Mouse (Mus musculus) stomach, embryonic 16.5 days (tissue): ENCODE measurements around the gene Chp2. TPM values are rescaled to one million over a fixed set of nuclear protein-coding genes. Genes with fewer than 3 reads are reported as not detected.
A peak's percentile ranks its signal among the peaks of the same experiment; 100 is the strongest.

ENCODE experiments used
- ATAC-seq: fragments of 200-750 bp; cut with Nextera tagmentation; 2 replicates; pipeline ENCODE4 v1.8.0; 2017; ENCODE audit warnings: moderate number of reproducible peaks, moderate TSS enrichment; ENCODE audit not compliant: insufficient read depth, low FRiP score
- H3K27ac ChIP-seq: fragments of 300-500 bp; sonication (generic); 2 replicates; pipeline ENCODE4 v1.5.1; 2014; ENCODE audit warnings: low read length
- H3K27me3 ChIP-seq: fragments of 300-500 bp; sonication (generic); 2 replicates; pipeline ENCODE4 v1.6.1; 2014; ENCODE audit warnings: low read length, control low read depth, mixed read lengths; ENCODE audit not compliant: control insufficient read depth, insufficient read depth
- H3K36me3 ChIP-seq: fragments of 300-500 bp; sonication (generic); 2 replicates; pipeline ENCODE4 v1.6.1; 2014; ENCODE audit warnings: low read length; ENCODE audit not compliant: control insufficient read depth, insufficient read depth
- H3K4me1 ChIP-seq: fragments of 300-500 bp; sonication (generic); 2 replicates; pipeline ENCODE4 v1.6.1; 2014; ENCODE audit warnings: low read length, control low read depth, mixed read lengths; ENCODE audit not compliant: control insufficient read depth, insufficient read depth
- H3K4me2 ChIP-seq: fragments of 300-500 bp; sonication (generic); 2 replicates; pipeline ENCODE4 v1.6.1; 2014; ENCODE audit warnings: low read depth, low read length, mixed read lengths
- H3K4me3 ChIP-seq: fragments of 300-500 bp; sonication (generic); replicated peaks from 2 replicates; pipeline ENCODE4 v1.5.1; 2014; ENCODE audit warnings: mild to moderate bottlenecking, low read length
- H3K9ac ChIP-seq: fragments of 300-500 bp; sonication (generic); 2 replicates; pipeline ENCODE4 v1.6.1; 2014; ENCODE audit warnings: low read length
- H3K9me3 ChIP-seq: fragments of 300-500 bp; sonication (generic); replicated peaks from 2 replicates; pipeline ENCODE4 v1.6.1; 2016; ENCODE audit warnings: low read length, control low read depth; ENCODE audit not compliant: control insufficient read depth
- WGBS: fragments of 180-500 bp; shearing (Covaris S2); extraction: QIAGEN DNeasy Blood & Tissue Kit; methylation state at CpG from one replicate; pipeline ENCODE4 v1.1.7; 2014; 5-methylcytosine and 5-hydroxymethylcytosine counted together
- polyA plus RNA-seq: library from polyadenylated mRNA; unstranded; fragments of >200 nt; fragmentation: Nextera tagmentation; extraction: Ambion mirVana; gene quantifications from 2 replicates; pipeline ENCODE4 v1.2.1, GENCODE M21; 2015

Gene Chp2
- 1.7 and 2.0 TPM in 2 replicates for polyA plus RNA-seq

DNA sequence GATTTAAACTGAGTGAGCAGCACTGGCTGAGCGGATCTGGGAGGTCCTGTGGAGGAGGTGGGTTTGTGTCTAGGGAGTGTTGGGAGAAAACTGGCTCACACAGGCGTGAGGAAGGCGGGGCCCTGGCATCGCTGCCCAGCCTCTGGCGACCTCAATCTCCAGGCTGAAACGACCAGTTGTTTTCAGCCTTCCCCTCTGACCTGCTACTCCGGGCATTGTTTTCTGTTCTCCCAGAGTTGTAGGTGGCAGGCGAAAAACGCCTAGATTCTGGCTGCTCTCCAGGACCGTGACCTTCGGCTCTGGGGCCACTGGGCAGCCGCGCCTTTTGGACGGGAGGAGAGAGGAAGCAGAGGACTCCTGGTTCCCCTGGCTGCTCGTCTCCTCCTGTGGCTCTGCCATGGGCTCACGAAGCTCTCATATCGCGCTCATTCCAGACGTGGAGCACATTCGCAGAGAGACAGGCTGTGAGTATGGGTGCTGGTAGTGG is at the start of gene Chp2:
Gene Chp2 (plus strand): TSS at position 182 of the 487 bp plus-strand sequence.
- Histone ChIP-seq H3K36me3 (no peaks in the 10 kb centered on the region), H3K27ac (no peak within 1 kb of the TSS), H3K4me1 (0 out of 2 replicates have a peak, but pooled peaks cover 5% of the 10 kb centered on the region), H3K9ac (0 out of 2 replicates have a peak within 1 kb of the TSS, but pooled peaks have one; percentile 46), H3K4me2 (peak within 1 kb of the TSS; percentile 44), H3K27me3 (peaks cover 3% of the 10 kb centered on the region; the same call in 1 of the 2 replicates), H3K4me3 (peak within 1 kb of the TSS; percentile 20), H3K9me3 (no peaks in the 10 kb centered on the region)
- WGBS: 17% methylated on average over 20 of the region's 20 CpGs
- peak; percentile 60; the same call in 1 of the 2 replicates for ATAC-seq

DNA sequence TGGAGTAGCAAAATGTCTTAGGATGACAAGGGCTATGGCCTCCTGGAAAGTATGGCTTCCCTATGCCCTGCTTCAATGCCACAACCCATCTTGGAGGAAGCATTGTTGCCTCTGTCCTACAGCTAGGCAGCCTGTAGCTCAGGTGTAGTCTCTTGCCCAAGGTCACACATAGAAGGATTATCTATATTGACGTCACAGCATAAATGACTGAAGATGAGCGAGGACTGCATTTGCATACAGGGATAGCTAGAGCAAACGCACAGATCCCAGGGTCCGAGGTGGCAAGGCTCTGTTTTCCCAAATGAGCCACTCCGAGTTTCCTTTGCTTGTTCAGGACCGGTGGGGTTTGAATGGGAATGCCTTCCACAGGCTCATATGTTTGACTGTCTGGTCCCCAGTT is 48.6 kb upstream of the Chp2 start:
- H3K9ac ChIP-seq: no peak overlapping the region
- H3K4me1 ChIP-seq: no peaks in the 10 kb centered on the region
- H3K27me3 ChIP-seq: no peaks in the 10 kb centered on the region
- H3K36me3 ChIP-seq: peaks cover 27% of the 10 kb centered on the region
- H3K4me2 ChIP-seq: no peak overlapping the region
- ATAC-seq: no peak
- no peak overlapping the region for H3K27ac ChIP-seq
- 83% methylated on average over 6 of the region's 6 CpGs for WGBS
- no peaks in the 10 kb centered on the region for H3K9me3 ChIP-seq
- no peak overlapping the region for H3K4me3 ChIP-seq

DNA sequence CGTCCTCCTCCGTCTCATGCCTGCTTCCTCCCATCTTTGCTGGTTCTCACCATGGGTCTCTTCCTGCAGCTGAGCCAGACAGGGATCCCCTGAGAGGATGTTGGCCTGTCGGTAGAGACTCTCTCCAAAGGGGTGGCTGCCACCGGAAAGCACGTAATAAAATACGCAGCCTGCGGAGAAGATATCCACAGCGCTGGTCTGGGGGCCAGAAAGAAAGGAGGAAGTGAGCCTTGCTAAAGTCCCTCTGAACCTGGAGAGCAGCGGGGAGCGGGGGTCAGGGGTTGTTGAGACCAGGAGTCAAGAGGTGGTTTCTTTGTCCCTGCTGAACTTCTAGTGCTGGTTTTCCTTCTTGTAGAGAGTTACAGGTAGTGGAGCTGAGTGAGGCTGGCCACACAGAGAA is 47.7 kb upstream of the Chp2 start:
- no peaks in the 10 kb centered on the region for H3K27me3 ChIP-seq
- H3K9ac ChIP-seq: no peak overlapping the region
- ATAC-seq: no peak
- no peaks in the 10 kb centered on the region for H3K4me1 ChIP-seq
- no peak overlapping the region for H3K27ac ChIP-seq
- H3K4me2 ChIP-seq: no peak overlapping the region
- H3K4me3 ChIP-seq: no peak overlapping the region
- WGBS: 68% methylated on average over 10 of the region's 10 CpGs
- H3K9me3 ChIP-seq: no peaks in the 10 kb centered on the region
- peaks cover 27% of the 10 kb centered on the region for H3K36me3 ChIP-seq

DNA sequence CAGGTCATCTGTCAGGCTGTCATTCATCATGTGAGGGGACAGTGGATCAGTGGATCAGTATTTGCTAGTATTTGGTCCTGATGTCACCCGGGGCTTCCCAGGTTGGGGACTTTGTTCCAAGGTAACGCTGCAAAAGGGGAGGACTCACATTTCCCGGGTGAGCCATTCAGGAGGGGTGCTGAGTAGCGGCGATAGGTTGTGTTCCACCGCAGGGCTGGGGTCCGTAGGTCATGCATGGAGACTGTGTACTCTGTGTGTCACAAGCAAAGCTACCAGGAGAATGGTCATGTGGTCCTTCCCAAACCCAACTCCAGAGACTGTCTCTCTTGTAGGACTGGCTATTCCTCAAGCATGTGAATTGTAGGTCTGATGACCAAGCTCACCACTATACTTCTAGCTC is 38.6 kb upstream of the Chp2 start:
- Histone ChIP-seq H3K27ac (no peak overlapping the region), H3K4me3 (no peak overlapping the region), H3K4me1 (no peaks in the 10 kb centered on the region), H3K36me3 (no peaks in the 10 kb centered on the region), H3K4me2 (no peak overlapping the region), H3K27me3 (no peaks in the 10 kb centered on the region), H3K9ac (no peak overlapping the region), H3K9me3 (no peaks in the 10 kb centered on the region)
- ATAC-seq: no peak
- 86% methylated on average over 7 of the region's 7 CpGs for WGBS

DNA sequence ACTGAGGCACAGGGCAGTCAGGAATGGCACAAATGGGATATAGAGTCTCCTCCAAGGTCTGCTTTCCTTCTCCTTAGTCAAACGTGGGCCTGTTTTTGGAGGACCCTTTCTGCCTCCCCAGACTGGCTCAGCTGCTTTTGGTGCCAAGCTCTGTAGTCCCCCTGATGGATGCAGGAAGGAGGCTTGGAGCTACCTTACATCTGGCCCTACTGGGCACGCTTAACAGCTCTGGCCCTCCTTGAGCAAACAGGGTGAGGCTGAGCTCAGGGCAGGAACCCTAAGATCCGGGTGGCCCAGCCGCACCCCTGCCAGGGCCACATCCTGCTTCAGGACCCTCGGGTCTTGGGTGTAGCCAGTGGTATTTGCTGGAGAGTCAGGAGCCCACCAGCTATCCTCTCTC is 34.7 kb upstream of the Chp2 start:
- peak; percentile 89 for ATAC-seq
- Histone ChIP-seq H3K36me3 (no peaks in the 10 kb centered on the region), H3K9me3 (no peaks in the 10 kb centered on the region), H3K9ac (no peak overlapping the region), H3K27me3 (no peaks in the 10 kb centered on the region), H3K4me1 (no peaks in the 10 kb centered on the region), H3K4me3 (peak overlapping the region; percentile 18), H3K27ac (peak overlapping the region; percentile 8; the same call in 1 of the 2 replicates), H3K4me2 (peak overlapping the region; percentile 11)
- 51% methylated on average over 5 of the region's 5 CpGs for whole genome bisulfite sequencing

DNA sequence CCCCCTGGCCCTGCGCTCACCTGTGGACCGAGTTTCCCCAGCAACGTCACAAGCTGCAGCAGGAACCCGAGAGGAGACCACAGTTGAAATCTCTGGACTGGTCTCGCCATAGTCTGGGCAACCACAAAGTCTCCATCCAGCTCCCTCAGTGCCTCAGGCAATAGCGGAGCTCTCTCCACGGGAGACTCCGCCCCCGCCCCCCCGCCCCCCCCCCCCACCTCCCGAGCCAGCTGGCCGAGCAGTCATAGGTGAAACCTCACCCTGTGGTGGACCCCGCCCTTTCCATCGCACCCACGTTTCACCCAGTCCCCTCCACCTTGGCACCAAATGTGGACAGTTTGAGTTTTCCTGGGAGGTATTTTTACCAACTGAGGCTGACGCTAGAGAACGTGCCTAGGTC is 33.3 kb upstream of the Chp2 start, which contains the start of gene Ern2:
Gene Ern2 (minus strand): TSS at position 165 of the 400 bp plus-strand sequence.
- ATAC-seq: peak; percentile 59; the same call in 1 of the 2 replicates
- peak within 1 kb of the TSS; percentile 41 for H3K4me3 ChIP-seq
- no peaks in the 10 kb centered on the region for H3K36me3 ChIP-seq
- no peaks in the 10 kb centered on the region for H3K4me1 ChIP-seq
- no peaks in the 10 kb centered on the region for H3K9me3 ChIP-seq
- 13% methylated on average over 17 of the region's 17 CpGs for WGBS
- H3K27me3 ChIP-seq: no peaks in the 10 kb centered on the region
- H3K9ac ChIP-seq: peak within 1 kb of the TSS; percentile 67
- H3K4me2 ChIP-seq: peak within 1 kb of the TSS; percentile 39
- peak within 1 kb of the TSS; percentile 59 for H3K27ac ChIP-seq

DNA sequence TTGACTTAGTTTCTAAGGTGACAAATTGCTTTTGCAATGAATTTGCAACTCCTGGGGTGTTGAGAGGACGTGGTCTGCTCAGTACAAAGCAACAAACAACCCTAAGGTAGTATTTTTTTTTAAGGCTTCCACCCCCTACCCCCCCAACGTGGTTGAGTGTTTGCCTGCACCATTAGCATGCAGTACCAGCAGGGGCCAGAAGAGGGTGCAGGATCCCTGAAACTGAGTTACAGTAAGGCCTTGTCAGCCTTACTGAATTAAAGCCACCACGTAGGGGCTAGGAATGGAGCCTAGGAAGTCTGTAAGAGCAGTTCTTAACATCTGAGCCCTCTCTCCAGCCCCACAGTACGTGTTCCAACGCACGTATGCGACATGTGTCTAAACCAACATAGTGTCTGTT is 29.8 kb upstream of the Chp2 start:
- no peaks in the 10 kb centered on the region for H3K9me3 ChIP-seq
- 29% methylated on average over 7 of the region's 7 CpGs for WGBS
- H3K27ac ChIP-seq: no peak overlapping the region
- no peak overlapping the region for H3K4me3 ChIP-seq
- no peak overlapping the region for H3K9ac ChIP-seq
- no peaks in the 10 kb centered on the region for H3K27me3 ChIP-seq
- no peaks in the 10 kb centered on the region for H3K36me3 ChIP-seq
- H3K4me2 ChIP-seq: no peak overlapping the region
- H3K4me1 ChIP-seq: no peaks in the 10 kb centered on the region
- no peak for ATAC-seq

DNA sequence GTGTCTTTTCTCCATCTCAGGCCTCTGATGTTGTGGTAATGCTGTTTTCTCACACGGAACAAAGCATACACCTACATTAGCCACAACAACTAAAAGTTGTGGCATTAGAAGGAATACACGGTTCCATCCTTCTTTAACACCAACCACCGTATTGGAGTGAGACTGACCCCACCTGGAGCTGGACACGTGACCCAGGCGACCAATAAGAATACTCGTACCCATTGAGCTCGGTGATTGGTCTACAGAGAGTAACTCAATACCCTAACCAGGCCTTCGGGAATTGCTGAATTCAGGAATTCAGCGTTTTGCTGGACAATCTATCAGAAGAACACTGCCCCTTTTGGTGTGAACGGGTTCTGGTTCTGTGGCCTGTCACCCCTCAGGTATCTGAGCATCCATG is 28.2 kb upstream of the Chp2 start:
- ATAC-seq: no peak
- Histone ChIP-seq H3K4me3 (no peak overlapping the region), H3K4me1 (no peaks in the 10 kb centered on the region), H3K9me3 (no peaks in the 10 kb centered on the region), H3K4me2 (no peak overlapping the region), H3K36me3 (no peaks in the 10 kb centered on the region), H3K27ac (no peak overlapping the region), H3K9ac (no peak overlapping the region), H3K27me3 (no peaks in the 10 kb centered on the region)
- WGBS: 61% methylated on average over 10 of the region's 10 CpGs

DNA sequence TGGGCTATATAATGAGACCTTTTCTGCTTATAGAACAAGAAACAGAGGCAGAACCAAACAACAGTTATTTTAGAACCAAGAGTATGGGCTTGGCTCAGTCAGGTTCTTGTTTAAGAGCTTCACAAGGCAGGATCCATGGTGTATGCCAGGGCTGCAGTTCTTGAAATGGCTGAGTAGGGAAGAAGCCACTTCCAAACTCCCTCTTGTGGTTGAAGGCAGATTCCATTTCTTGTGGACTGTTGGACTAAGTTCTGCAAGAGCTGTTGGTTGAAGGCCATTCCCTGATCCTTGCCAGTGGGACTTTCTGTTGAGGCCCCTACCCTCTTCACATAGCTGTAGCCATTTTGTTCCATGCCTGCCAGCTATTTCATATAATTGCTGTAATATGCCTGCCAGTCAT is 25.4 kb upstream of the Chp2 start:
- Histone ChIP-seq H3K4me1 (no peaks in the 10 kb centered on the region), H3K9me3 (no peaks in the 10 kb centered on the region), H3K4me3 (no peak overlapping the region), H3K27ac (no peak overlapping the region), H3K9ac (no peak overlapping the region), H3K4me2 (no peak overlapping the region), H3K36me3 (no peaks in the 10 kb centered on the region), H3K27me3 (no peaks in the 10 kb centered on the region)
- ATAC-seq: no peak
